Mouse (Mus musculus) lung, postnatal 0 days (tissue): ENCODE measurements at regions not wholly inside any gene's neighbourhood (a gene's known extent, or its start where the extent isn't known, plus 50 kb on each side); places are given as distances from the start of the nearest gene placed in this dataset.

Experiments used
- ATAC-seq: fragments of 200-750 bp; cut with Nextera tagmentation; 2 replicates; pipeline ENCODE4 v1.8.0; 2017; ENCODE audit warnings: moderate library complexity
- DNase-seq: peaks from one replicate; pipeline ENCODE4 v3.0.0-alpha.2; 2016; ENCODE audit warnings: low spot score
- H3K27ac ChIP-seq: fragments of 300-500 bp; sonication (generic); 2 replicates; pipeline ENCODE4 v1.5.1; 2014; ENCODE audit warnings: antibody characterized with exemption, mild to moderate bottlenecking, low read length, mixed read lengths
- H3K27me3 ChIP-seq: fragments of 300-500 bp; sonication (generic); replicated peaks from 2 replicates; pipeline ENCODE4 v1.6.1; 2014; ENCODE audit warnings: low read length, mixed read lengths; ENCODE audit not compliant: insufficient read depth
- H3K36me3 ChIP-seq: fragments of 300-500 bp; sonication (generic); 2 replicates; pipeline ENCODE4 v1.6.1; 2014; ENCODE audit warnings: low read length, mixed read lengths; ENCODE audit not compliant: insufficient read depth
- H3K4me1 ChIP-seq: fragments of 300-500 bp; sonication (generic); 2 replicates; pipeline ENCODE4 v1.6.1; 2014; ENCODE audit warnings: antibody characterized with exemption, low read depth, low read length, mixed read lengths; ENCODE audit not compliant: insufficient read depth
- H3K4me2 ChIP-seq: fragments of 300-500 bp; sonication (generic); replicated peaks from 2 replicates; pipeline ENCODE4 v1.6.1; 2014; ENCODE audit warnings: low read depth, mild to moderate bottlenecking, low read length, moderate library complexity, mixed read lengths
- H3K4me3 ChIP-seq: fragments of 300-500 bp; sonication (generic); 2 replicates; pipeline ENCODE4 v1.5.1; 2014; ENCODE audit warnings: low read depth, low read length
- H3K9ac ChIP-seq: fragments of 300-500 bp; sonication (generic); replicated peaks from 2 replicates; pipeline ENCODE4 v1.6.1; 2014; ENCODE audit warnings: low read depth, mild to moderate bottlenecking
- H3K9me3 ChIP-seq: fragments of 300-500 bp; sonication (generic); 2 replicates; pipeline ENCODE4 v1.6.1; 2016; ENCODE audit warnings: low read length, mixed read lengths
- CTCF ChIP-seq: IDR thresholded peaks from 2 replicates; pipeline ENCODE4 v1.5.1; 2016; ENCODE audit warnings: antibody characterized with exemption, mild to moderate bottlenecking
- EP300 ChIP-seq: IDR thresholded peaks from 2 replicates; pipeline ENCODE4 v1.6.1; 2016; ENCODE audit warnings: antibody characterized with exemption, mild to moderate bottlenecking, control low read depth
- WGBS: fragments of 180-500 bp; shearing (Covaris S2); extraction: QIAGEN DNeasy Blood & Tissue Kit; methylation state at CpG from one replicate; pipeline ENCODE4 v1.1.7; 2014; 5-methylcytosine and 5-hydroxymethylcytosine counted together

DNA sequence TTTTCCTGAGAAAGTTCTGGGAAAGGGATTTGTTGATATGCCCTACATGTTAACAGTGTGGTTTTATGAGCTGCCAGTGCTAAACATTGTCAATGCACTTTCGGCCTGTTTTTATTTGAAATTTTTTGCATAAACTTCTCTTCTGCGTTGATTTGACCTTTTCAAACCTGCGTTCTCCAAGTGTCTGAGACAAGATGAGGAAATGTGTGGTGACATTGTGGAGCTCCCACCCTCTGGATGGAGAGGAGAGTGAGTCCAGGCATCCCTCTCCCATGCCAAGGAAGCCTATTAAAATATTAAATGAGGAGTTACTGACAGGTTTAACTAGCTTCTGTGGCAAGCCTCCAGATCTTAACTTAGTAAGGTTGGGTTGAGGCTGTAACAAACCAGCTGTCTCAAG lies 199.6 kb upstream of the Ldb2 start:
- WGBS: 54% methylated on average over 3 of the region's 3 CpGs
- Histone ChIP-seq H3K4me1 (no peaks in the 10 kb centered on the region), H3K4me3 (no peak overlapping the region), H3K27ac (no peak overlapping the region), H3K9ac (no peak overlapping the region), H3K4me2 (no peak overlapping the region), H3K36me3 (no peaks in the 10 kb centered on the region), H3K27me3 (no peaks in the 10 kb centered on the region), H3K9me3 (no peaks in the 10 kb centered on the region)
- peak; percentile 71; the same call in 1 of the 2 replicates for ATAC-seq
- no peak for TF ChIP-seq EP300
- no peak for TF ChIP-seq CTCF
- peak; percentile 33 for DNase-seq

DNA sequence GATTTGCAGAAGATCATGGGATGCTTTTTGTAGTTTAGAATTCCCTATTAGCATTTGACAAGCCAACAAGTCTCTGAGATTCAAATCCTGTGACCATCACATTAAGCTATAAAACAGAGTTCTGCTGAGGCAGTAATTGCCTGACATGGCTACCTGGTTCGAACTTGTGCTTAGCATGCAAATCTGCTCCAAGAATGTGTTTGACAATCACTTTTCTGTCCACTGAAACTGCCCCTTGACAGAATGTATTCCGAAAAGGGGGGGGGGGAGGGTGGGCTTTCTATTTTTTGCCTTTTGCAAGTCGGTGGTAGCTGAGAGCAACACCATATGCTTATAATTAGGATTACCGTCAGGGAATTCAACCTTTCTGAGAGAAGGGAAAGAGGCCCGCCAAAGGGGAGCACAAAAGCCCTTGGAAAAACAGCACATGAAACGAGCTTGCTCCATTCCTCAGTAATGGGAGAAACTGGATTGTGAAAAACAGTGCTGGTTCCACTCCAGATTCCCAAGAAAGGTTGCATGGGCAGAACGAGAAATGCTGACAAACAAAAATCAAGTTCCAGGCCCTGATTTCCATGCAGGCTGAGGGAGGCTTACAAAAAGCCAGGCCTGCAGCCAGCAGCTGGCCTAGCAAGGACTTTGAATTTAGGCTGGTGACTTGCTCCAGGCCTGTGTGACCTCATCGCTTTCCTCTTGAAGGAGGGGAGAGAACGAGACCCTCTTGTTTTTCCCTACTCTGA lies 176.1 kb upstream of the Ldb2 start:
- no peak overlapping the region for H3K4me2 ChIP-seq
- H3K36me3 ChIP-seq: no peaks in the 10 kb centered on the region
- H3K27me3 ChIP-seq: no peaks in the 10 kb centered on the region
- WGBS: 46% methylated on average over 9 of the region's 9 CpGs
- TF ChIP-seq CTCF: no peak
- TF ChIP-seq EP300: no peak
- ATAC-seq (no peak; the same call in 1 of the 2 replicates), DNase-seq (peak; percentile 42)
- H3K9me3 ChIP-seq: no peaks in the 10 kb centered on the region
- H3K4me1 ChIP-seq: no peaks in the 10 kb centered on the region
- no peak overlapping the region for H3K27ac ChIP-seq
- no peak overlapping the region for H3K9ac ChIP-seq
- H3K4me3 ChIP-seq: no peak overlapping the region

DNA sequence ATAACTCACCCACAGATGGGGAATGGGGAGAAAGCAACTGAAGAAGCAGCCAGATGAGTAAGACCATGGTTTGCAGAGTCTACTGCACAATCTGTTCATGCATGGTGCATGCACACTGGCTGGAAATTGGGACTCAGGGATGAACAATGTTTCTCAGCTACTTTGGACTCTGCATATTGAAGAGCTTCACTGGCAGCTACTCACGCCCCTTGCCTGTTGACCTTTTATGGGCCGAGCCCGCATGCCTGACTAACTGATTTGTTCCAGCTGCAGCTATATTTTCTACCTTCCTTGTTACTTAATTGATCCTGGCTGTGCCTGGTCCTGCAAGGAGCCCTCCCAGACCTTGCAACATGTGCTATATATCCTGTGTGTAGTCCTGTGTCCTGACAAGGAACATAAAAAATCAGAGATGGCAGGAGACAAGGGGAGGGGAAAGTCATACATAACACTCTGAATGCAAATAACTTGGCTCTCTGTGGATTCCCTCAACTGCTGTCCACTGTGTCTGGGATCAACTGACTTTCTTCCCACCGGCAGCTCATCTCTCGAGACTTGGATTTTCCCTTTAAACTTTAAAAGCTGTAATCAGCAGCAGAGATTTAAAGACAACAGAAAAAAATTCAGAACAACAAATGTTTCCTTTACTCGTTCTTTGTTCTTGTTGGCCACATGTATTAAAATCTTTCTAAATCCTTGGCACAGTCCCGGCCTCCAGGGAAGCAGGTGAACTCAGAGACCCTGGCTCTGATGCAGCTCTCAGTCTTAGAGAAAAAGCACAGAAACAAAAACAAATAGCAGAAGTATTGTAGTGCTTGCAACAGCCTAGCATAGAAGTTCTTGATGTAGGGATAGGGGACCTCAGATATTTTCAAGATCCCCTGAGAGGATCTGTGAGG lies 143.8 kb upstream of the Ldb2 start:
- DNase-seq (peak; percentile 74), ATAC-seq (peak; percentile 88)
- 44% methylated on average over 7 of the region's 7 CpGs for WGBS
- H3K9ac ChIP-seq: no peak overlapping the region
- no peaks in the 10 kb centered on the region for H3K36me3 ChIP-seq
- H3K9me3 ChIP-seq: no peaks in the 10 kb centered on the region
- TF ChIP-seq EP300 (peak; percentile 46; the same call in 1 of the 2 replicates), CTCF (no peak)
- H3K4me3 ChIP-seq: no peak overlapping the region
- no peak overlapping the region for H3K4me2 ChIP-seq
- H3K27me3 ChIP-seq: no peaks in the 10 kb centered on the region
- H3K4me1 ChIP-seq: no peaks in the 10 kb centered on the region
- no peak overlapping the region for H3K27ac ChIP-seq

DNA sequence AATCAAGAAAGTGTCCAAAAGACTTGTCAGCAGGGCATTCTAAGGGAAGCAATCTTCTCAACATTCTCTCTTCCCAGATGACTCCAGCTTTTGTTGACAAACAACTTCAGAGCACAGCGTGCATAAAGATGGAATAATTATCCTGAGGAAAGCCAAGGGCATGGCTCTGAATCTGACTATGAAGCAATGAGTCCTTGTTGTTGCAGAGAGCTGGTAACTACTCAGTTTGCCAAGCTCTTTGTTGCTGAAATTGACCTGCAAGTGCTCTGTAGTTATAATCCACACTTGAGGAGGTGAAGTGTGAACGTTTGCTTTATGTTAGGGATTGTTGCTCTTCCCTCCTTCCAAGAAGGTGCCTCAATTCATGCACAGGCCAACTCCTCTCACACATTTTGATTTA lies 143.1 kb upstream of the Ldb2 start:
- no peaks in the 10 kb centered on the region for H3K36me3 ChIP-seq
- H3K9ac ChIP-seq: no peak overlapping the region
- H3K4me3 ChIP-seq: no peak overlapping the region
- ATAC-seq: peak; percentile 55
- no peaks in the 10 kb centered on the region for H3K9me3 ChIP-seq
- no peaks in the 10 kb centered on the region for H3K27me3 ChIP-seq
- WGBS: 27% methylated on average over 2 of the region's 2 CpGs
- peak; percentile 63 for DNase-seq
- TF ChIP-seq EP300: no peak
- no peak for TF ChIP-seq CTCF
- no peak overlapping the region for H3K4me2 ChIP-seq
- no peak overlapping the region for H3K27ac ChIP-seq
- no peaks in the 10 kb centered on the region for H3K4me1 ChIP-seq

DNA sequence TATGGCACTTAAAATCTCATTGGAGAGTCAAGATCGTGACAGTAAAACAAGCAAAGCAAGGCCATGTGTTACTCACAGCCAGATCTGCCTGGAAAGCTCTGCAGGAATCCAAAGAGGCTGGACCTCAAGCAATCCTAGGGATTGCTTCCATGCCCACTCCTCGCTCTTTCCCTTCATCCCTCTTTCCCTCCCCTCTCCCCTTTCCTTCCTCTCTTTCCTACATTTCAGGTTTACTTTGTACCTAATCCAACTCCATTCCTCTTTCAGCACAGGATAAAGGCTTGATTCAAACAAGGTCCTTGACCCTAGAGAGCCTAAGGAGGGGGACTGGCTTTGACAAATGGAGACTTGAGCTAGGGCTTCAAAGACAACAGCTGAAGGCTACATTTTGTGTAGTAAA lies 126.0 kb upstream of the Ldb2 start:
- H3K27me3 ChIP-seq: no peaks in the 10 kb centered on the region
- no peak overlapping the region for H3K9ac ChIP-seq
- H3K36me3 ChIP-seq: no peaks in the 10 kb centered on the region
- H3K4me1 ChIP-seq: no peaks in the 10 kb centered on the region
- no peak for DNase-seq
- no peak overlapping the region for H3K4me3 ChIP-seq
- H3K9me3 ChIP-seq: no peaks in the 10 kb centered on the region
- H3K4me2 ChIP-seq: no peak overlapping the region
- ATAC-seq: no peak
- TF ChIP-seq CTCF (no peak), EP300 (no peak)
- H3K27ac ChIP-seq: no peak overlapping the region
- WGBS: 26% methylated on average over 2 of the region's 2 CpGs

DNA sequence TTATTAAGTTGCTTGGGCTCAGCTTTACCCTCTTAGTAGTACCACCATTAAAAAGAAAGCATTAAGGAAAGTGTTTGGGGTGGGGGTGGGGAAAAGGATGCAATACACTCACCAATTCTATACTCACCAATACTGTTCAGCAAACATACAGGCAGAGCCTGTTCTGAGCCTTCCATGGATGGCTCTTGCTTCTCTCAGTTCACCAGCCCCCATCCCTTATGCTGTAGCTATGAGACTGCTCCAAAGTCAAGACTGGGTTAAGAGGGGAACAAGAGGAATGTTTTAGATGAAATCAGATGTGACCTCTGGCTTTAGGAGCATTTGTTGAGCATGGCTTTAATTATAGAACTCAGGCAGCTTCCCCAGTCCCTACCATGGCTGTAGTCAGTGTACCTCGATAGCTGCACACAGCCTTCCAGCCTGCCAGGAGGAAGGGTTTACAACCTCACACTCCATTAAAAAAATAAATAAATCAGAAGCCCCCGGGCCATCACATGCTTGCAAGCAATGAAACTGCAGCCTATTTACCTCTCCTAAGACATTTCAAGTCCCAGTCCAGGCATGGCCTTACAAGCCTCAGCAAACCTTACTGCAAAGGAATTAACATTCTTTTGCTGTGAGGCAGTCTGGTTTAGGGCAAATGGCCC lies 122.8 kb upstream of the Ldb2 start:
- no peak for TF ChIP-seq CTCF
- no peak for TF ChIP-seq EP300
- ATAC-seq: no peak

More for the DNA sequence above, 122.8 kb upstream of the Ldb2 start:
- H3K36me3 ChIP-seq: no peaks in the 10 kb centered on the region
- no peaks in the 10 kb centered on the region for H3K4me1 ChIP-seq
- H3K27ac ChIP-seq: no peak overlapping the region
- no peaks in the 10 kb centered on the region for H3K9me3 ChIP-seq
- H3K27me3 ChIP-seq: no peaks in the 10 kb centered on the region
- no peak overlapping the region for H3K9ac ChIP-seq
- no peak for DNase-seq
- no peak overlapping the region for H3K4me2 ChIP-seq
- no peak overlapping the region for H3K4me3 ChIP-seq
- WGBS: 30% methylated on average over 2 of the region's 2 CpGs
